Mouse (Mus musculus): ENCODE data around the gene Stx8. TPM values are rescaled to one million over a fixed set of nuclear protein-coding genes. Genes with fewer than 3 reads are reported as not detected.

The Stx8 gene
- polyA plus RNA-seq, 1 experiment from 2014 or later = 71.0 TPM

DNA sequence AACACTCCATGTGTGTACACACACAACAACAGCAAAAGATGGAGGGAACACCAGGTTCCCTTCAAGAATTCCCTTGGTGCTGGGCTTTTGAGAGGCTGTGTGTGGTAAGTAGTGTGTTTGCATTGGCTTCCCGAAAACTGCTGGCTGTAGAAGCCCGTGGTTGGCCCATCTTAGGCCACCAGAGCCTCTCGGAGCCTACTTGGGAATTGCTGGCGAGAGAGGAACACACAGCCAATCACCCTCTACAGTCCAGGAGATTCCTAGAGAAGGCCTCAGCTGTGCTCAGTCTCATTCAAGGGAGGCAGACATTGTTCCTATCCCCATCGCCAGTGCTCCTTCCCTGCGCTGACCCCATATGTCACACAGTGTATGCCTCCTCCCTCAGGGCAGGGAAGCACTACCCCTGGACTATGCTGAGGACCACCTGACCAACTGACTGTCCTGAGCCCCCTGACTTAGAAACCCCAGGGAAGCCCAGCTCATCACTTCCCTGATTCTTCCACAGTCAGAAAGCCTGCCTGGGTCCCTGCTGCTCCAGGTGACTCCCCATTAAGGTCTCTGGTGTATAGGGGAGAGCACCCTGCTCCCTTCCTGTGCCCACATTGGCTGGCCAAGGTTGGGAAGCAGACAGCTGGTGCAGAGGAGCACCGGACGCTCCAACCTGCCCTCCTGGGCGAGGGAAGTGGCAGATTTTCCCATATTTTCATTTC lies 248.7 kb downstream of the Stx8 start:
- Histone ChIP-seq H3K4me1 (replicated peaks; ENCODE audit: control insufficient read depth, insufficient read depth) (peaks cover 7% of the 10 kb centered on the region), H3K4me3 (ENCODE audit: low read depth, low read length) (no peak overlapping the region), H3K9me3 (ENCODE audit: control insufficient read depth, low read length) (no peaks in the 10 kb centered on the region), H3K4me2 (replicated peaks; ENCODE audit: low read depth) (no peak overlapping the region), H3K36me3 (ENCODE audit: control insufficient read depth, insufficient read depth, low read length) (no peaks in the 10 kb centered on the region), H3K9ac (ENCODE audit: low read length) (no peak overlapping the region), H3K27me3 (ENCODE audit: control insufficient read depth, insufficient read depth, low read length) (no peaks in the 10 kb centered on the region), H3K27ac (replicated peaks) (no peak overlapping the region)
- WGBS = 85% methylated on average over 9 of the region's 9 CpGs
- no peak for DNase-seq (ENCODE audit: low spot score)
- TF ChIP-seq EP300 (optimal IDR thresholded peaks at IDR 0.05) = no peak
- no peak for TF ChIP-seq CTCF (IDR thresholded peaks at IDR 0.05; ENCODE audit: low read depth)
- no peak for ATAC-seq (ENCODE audit: low FRiP score, low TSS enrichment)

DNA sequence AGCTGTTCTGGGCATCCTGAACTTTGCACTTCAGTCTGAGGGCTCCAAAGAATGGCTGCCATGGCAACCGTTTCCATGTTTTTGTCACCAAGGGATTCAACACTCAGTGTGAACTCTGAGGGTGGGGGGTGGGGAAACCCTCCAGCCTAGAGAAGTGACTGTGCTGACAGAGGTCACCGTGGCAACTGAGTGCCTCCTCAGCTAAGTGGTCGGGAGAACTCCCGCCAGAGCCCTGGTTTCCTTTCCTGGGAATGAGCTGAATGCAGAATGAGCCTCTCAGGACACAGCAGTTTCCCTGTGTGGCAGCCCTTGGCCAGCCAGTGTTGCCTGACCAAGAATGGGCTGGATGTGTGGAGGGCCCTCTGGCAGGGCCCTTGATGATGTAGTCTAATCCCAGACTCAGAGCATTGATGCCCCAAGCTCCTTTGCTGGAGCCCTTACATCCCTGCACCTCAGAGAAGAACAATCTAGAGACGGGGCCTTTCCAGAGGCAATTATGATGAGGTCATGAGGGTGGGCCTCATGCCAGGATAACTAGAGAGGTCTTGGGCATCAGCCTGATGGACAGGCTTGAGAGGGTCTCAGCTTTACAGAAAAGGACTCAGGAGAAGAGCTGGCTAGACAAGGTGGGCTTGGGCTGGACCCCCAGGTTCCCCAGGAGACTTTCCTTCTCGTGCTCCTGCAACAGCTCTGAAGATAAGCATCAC lies 249.4 kb downstream of the Stx8 start:
- Histone ChIP-seq H3K4me3 (ENCODE audit: low read depth, low read length) (no peak overlapping the region), H3K4me1 (replicated peaks; ENCODE audit: control insufficient read depth, insufficient read depth) (peaks cover 7% of the 10 kb centered on the region), H3K36me3 (ENCODE audit: control insufficient read depth, insufficient read depth, low read length) (no peaks in the 10 kb centered on the region), H3K27ac (replicated peaks) (0 out of 2 replicates have a peak overlapping the region, but pooled peaks have one; percentile 0), H3K9ac (ENCODE audit: low read length) (no peak overlapping the region), H3K27me3 (ENCODE audit: control insufficient read depth, insufficient read depth, low read length) (no peaks in the 10 kb centered on the region), H3K9me3 (ENCODE audit: control insufficient read depth, low read length) (no peaks in the 10 kb centered on the region), H3K4me2 (replicated peaks; ENCODE audit: low read depth) (no peak overlapping the region)
- no peak for DNase-seq (ENCODE audit: low spot score)
- no peak for ATAC-seq (ENCODE audit: low FRiP score, low TSS enrichment)
- TF ChIP-seq EP300 (optimal IDR thresholded peaks at IDR 0.05) (no peak), CTCF (IDR thresholded peaks at IDR 0.05; ENCODE audit: low read depth) (no peak)
- 40% methylated on average over 6 of the region's 6 CpGs for WGBS

DNA sequence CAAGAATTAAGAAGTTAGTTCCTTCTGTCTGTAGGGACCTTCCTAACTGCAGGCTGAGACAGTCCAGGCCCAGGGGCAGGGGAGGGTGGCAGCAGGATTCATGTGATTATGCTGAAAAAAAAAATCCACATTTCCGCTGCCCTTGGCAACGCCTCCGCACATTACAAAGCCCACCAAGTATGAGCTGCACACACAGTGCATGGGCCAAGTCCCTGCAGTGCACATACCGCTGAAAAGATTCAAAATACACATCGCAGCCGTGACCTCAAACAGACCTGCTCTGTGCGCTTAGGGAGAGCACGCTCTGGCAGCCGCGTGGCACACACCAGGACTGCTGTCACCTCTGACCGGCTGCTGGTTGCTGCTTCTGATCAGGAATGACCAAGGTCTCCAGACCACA lies 250.0 kb downstream of the Stx8 start:
- peak; percentile 31 for DNase-seq (ENCODE audit: low spot score)
- peaks cover 7% of the 10 kb centered on the region for H3K4me1 ChIP-seq (replicated peaks; ENCODE audit: control insufficient read depth, insufficient read depth)
- peak overlapping the region; percentile 41; the same call in 1 of the 2 replicates for H3K27ac ChIP-seq (replicated peaks)
- no peaks in the 10 kb centered on the region for H3K27me3 ChIP-seq (ENCODE audit: control insufficient read depth, insufficient read depth, low read length)
- H3K36me3 ChIP-seq (ENCODE audit: control insufficient read depth, insufficient read depth, low read length) = no peaks in the 10 kb centered on the region
- H3K4me2 ChIP-seq (replicated peaks; ENCODE audit: low read depth) = no peak overlapping the region
- H3K9me3 ChIP-seq (ENCODE audit: control insufficient read depth, low read length) = no peaks in the 10 kb centered on the region
- no peak for ATAC-seq (ENCODE audit: low FRiP score, low TSS enrichment)
- TF ChIP-seq CTCF (IDR thresholded peaks at IDR 0.05; ENCODE audit: low read depth) (no peak), EP300 (optimal IDR thresholded peaks at IDR 0.05) (no peak)
- H3K9ac ChIP-seq (ENCODE audit: low read length) = no peak overlapping the region
- 36% methylated on average over 11 of the region's 11 CpGs for WGBS
- H3K4me3 ChIP-seq (ENCODE audit: low read depth, low read length) = no peak overlapping the region

DNA sequence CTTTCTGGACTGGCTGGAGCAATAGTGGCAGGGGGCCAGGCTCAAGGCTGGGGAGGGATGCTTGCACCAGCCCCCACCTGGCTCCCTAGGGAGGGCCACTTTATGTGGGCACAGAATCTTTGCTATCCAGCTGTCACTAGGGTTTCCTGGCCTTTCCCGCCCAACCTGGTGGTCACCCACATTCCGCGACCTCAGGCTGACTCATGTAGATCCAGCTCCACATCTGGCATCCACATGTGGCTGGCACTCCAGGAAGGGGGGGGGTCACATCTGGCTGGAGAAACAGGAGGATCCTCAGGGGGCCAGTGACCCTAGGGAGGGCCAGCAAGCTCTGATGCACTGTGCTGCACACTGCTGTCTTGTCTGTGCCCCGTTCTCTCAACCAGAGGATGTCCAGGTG lies 254.7 kb downstream of the Stx8 start:
- 91% methylated on average over 4 of the region's 4 CpGs for WGBS
- Histone ChIP-seq H3K9ac (ENCODE audit: low read length) (no peak overlapping the region), H3K36me3 (ENCODE audit: control insufficient read depth, insufficient read depth, low read length) (no peaks in the 10 kb centered on the region), H3K4me1 (replicated peaks; ENCODE audit: control insufficient read depth, insufficient read depth) (peaks cover 4% of the 10 kb centered on the region; the same call in 1 of the 2 replicates), H3K4me3 (ENCODE audit: low read depth, low read length) (no peak overlapping the region), H3K27me3 (ENCODE audit: control insufficient read depth, insufficient read depth, low read length) (no peaks in the 10 kb centered on the region), H3K27ac (replicated peaks) (no peak overlapping the region), H3K4me2 (replicated peaks; ENCODE audit: low read depth) (no peak overlapping the region), H3K9me3 (ENCODE audit: control insufficient read depth, low read length) (no peaks in the 10 kb centered on the region)
- TF ChIP-seq EP300 (optimal IDR thresholded peaks at IDR 0.05) = no peak
- TF ChIP-seq CTCF (IDR thresholded peaks at IDR 0.05; ENCODE audit: low read depth) = no peak
- DNase-seq (ENCODE audit: low spot score) (no peak), ATAC-seq (ENCODE audit: low FRiP score, low TSS enrichment) (no peak)

DNA sequence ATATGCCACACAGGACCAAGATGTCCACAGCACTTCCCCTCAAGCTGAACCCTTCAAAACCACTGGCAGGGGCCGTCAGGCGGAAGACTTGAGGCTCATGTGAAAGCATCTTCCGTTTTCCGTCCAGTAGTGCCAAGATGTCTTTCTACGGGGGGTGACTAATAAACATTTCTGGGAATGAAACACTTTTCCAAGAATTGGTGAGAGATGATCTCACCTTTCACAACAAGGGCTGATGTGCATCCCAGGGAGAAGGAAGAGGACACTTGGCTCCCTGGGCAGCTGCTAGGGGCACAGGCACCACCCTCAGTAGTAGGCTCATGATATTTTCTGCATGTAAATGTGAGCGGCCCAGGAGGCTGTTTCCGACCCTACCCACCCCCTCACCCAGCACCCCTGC lies 256.2 kb downstream of the Stx8 start:
- TF ChIP-seq EP300 (optimal IDR thresholded peaks at IDR 0.05) (no peak), CTCF (IDR thresholded peaks at IDR 0.05; ENCODE audit: low read depth) (no peak)
- no peak overlapping the region for H3K4me3 ChIP-seq (ENCODE audit: low read depth, low read length)
- H3K27ac ChIP-seq (replicated peaks) = 0 out of 2 replicates have a peak overlapping the region, but pooled peaks have one; percentile 8
- DNase-seq (ENCODE audit: low spot score) (no peak), ATAC-seq (ENCODE audit: low FRiP score, low TSS enrichment) (no peak)
- 71% methylated on average over 7 of the region's 7 CpGs for WGBS
- no peaks in the 10 kb centered on the region for H3K27me3 ChIP-seq (ENCODE audit: control insufficient read depth, insufficient read depth, low read length)
- H3K9me3 ChIP-seq (ENCODE audit: control insufficient read depth, low read length) = no peaks in the 10 kb centered on the region
- H3K9ac ChIP-seq (ENCODE audit: low read length) = no peak overlapping the region
- no peaks in the 10 kb centered on the region for H3K36me3 ChIP-seq (ENCODE audit: control insufficient read depth, insufficient read depth, low read length)
- no peaks in the 10 kb centered on the region for H3K4me1 ChIP-seq (replicated peaks; ENCODE audit: control insufficient read depth, insufficient read depth)
- no peak overlapping the region for H3K4me2 ChIP-seq (replicated peaks; ENCODE audit: low read depth)

DNA sequence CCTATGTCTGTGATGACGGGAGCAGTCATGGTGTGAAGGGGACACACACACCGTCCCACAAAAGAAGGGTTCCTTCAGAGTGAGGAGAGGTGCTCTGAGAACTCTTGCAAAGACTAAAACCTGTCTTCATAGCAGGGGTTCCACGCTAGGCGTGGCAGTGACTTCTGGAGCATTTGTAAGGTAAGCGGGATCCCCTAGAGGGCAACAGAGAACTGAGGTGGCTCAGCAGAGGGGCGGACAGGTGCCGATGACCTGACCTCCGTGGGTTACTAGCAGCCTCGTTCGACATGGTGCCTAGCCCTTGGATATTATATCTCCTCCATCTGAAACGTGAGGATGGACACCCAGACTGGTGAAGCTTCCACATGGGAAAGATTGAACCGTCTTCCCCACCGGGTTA lies 257.1 kb downstream of the Stx8 start:
- no peak for TF ChIP-seq EP300 (optimal IDR thresholded peaks at IDR 0.05)
- peak; percentile 42 for TF ChIP-seq CTCF (IDR thresholded peaks at IDR 0.05; ENCODE audit: low read depth)
- H3K9me3 ChIP-seq (ENCODE audit: control insufficient read depth, low read length) = no peaks in the 10 kb centered on the region
- H3K4me3 ChIP-seq (ENCODE audit: low read depth, low read length) = no peak overlapping the region
- H3K4me1 ChIP-seq (replicated peaks; ENCODE audit: control insufficient read depth, insufficient read depth) = no peaks in the 10 kb centered on the region
- no peak overlapping the region for H3K4me2 ChIP-seq (replicated peaks; ENCODE audit: low read depth)
- WGBS = 62% methylated on average over 13 of the region's 13 CpGs
- DNase-seq (ENCODE audit: low spot score) (no peak), ATAC-seq (ENCODE audit: low FRiP score, low TSS enrichment) (no peak)
- no peaks in the 10 kb centered on the region for H3K36me3 ChIP-seq (ENCODE audit: control insufficient read depth, insufficient read depth, low read length)
- H3K27ac ChIP-seq (replicated peaks) = no peak overlapping the region
- H3K27me3 ChIP-seq (ENCODE audit: control insufficient read depth, insufficient read depth, low read length) = no peaks in the 10 kb centered on the region
- H3K9ac ChIP-seq (ENCODE audit: low read length) = no peak overlapping the region

All from stomach, postnatal 0 days (tissue).